Mouse (Mus musculus): ENCODE measurements at regions not wholly inside any gene's neighbourhood (a gene's known extent, or its start where the extent isn't known, plus 50 kb on each side); places are given as distances from the start of the nearest gene placed in this dataset.

GRCm38 (mm10) chr1:39075966-39076365 is 90.6 kb downstream of the Pdcl3 start:
- TF ChIP-seq CTCF (IDR thresholded peaks at IDR 0.05; ENCODE audit: extremely low read depth, insufficient read depth, low read length) (no peak), POLR2A (IDR thresholded peaks at IDR 0.05; ENCODE audit: extremely low read depth, insufficient read depth, low read length) (no peak)

All from cortical plate, adult 2 months (tissue).